9 mouse cellular contexts compared by ENCODE assay signal in genomic region chr5:122524854-122525237, GRCm38 (mm10). TPM values are rescaled to one million over a fixed set of nuclear protein-coding genes. Genes with fewer than 3 reads are reported as not detected.
A peak's percentile ranks its signal among the peaks of the same experiment; 100 is the strongest.
DNase-seq lines count a peak whose midpoint lies in the region; ATAC-seq and TF ChIP-seq lines count a peak whose summit lies in the region.
"Had no signal": no experiment of that assay in that cellular context is flagged by ENCODE, and none has a peak within 500 bp of the region (broad histone marks: within the 10 kb centered on the region; RNA-seq: fewer than 3 reads in every experiment).

No protein-coding gene starts in this region.

- H3K9me3 ChIP-seq in liver, embryonic 11.5 days (ENCODE audit: control insufficient read depth, low read length), result no peaks in the 10 kb centered on the region
- no peaks in the 10 kb centered on the region for H3K9me3 ChIP-seq in heart, embryonic 12.5 days (replicated peaks)
- H3K9me3 ChIP-seq in intestine, embryonic 16.5 days (ENCODE audit: control insufficient read depth, low read length), result no peaks in the 10 kb centered on the region
- no peaks in the 10 kb centered on the region for H3K9me3 ChIP-seq in limb, embryonic 10.5 days (replicated peaks)

- peak; percentile 73 for DNase-seq in liver, adult 2 months (ENCODE audit: extremely low read depth, low read depth, low spot score)
- DNase-seq in liver, embryonic 11.5 days (ENCODE audit: low spot score), result no peak
- no peak for DNase-seq in limb, embryonic 10.5 days (ENCODE audit: low spot score)
- DNase-seq in layer of hippocampus, adult 9-11 months, result no peak
- DNase-seq: lung, embryonic 14.5 days had no signal

- peak overlapping the region; percentile 49 for H3K9ac ChIP-seq in liver, adult 2 months (ENCODE audit: low read depth, low read length)
- H3K9ac ChIP-seq in liver, embryonic 11.5 days (ENCODE audit: low read depth, low read length), result no peak overlapping the region
- H3K9ac ChIP-seq in heart, embryonic 12.5 days, result peak overlapping the region; percentile 31; the same call in 1 of the 2 replicates
- peak overlapping the region; percentile 60 for H3K9ac ChIP-seq in intestine, embryonic 16.5 days (ENCODE audit: low read depth, low read length)
- H3K9ac ChIP-seq: lung, embryonic 14.5 days had no signal

- no peak for ATAC-seq in liver, embryonic 11.5 days (replicated peaks; ENCODE audit: low FRiP score)
- no peak for ATAC-seq in heart, embryonic 12.5 days (ENCODE audit: insufficient number of reproducible peaks, low FRiP score)
- ATAC-seq in intestine, embryonic 16.5 days, result peak; percentile 6; the same call in 1 of the 2 replicates
- ATAC-seq in cerebellum, adult (ENCODE audit: insufficient number of reproducible peaks, low FRiP score, low TSS enrichment), result no peak
- ATAC-seq: forebrain, embryonic 14.5 days had no signal

- no peak overlapping the region for H3K4me3 ChIP-seq in liver, adult 2 months (ENCODE audit: insufficient read depth, low read depth, low read length)
- no peak overlapping the region for H3K4me3 ChIP-seq in liver, embryonic 11.5 days (ENCODE audit: low read depth, low read length)
- H3K4me3 ChIP-seq in heart, embryonic 12.5 days, result no peak overlapping the region
- no peak overlapping the region for H3K4me3 ChIP-seq in intestine, embryonic 16.5 days (ENCODE audit: low read length)
- H3K4me3 ChIP-seq in limb, embryonic 10.5 days, result no peak overlapping the region

- no peak for TF ChIP-seq CTCF in liver, adult 2 months (IDR thresholded peaks at IDR 0.05; ENCODE audit: low read depth, low read length)

- no peaks in the 10 kb centered on the region for H3K27me3 ChIP-seq in liver, adult 2 months (ENCODE audit: control insufficient read depth, insufficient read depth, low read length)
- no peaks in the 10 kb centered on the region for H3K27me3 ChIP-seq in liver, embryonic 11.5 days (replicated peaks; ENCODE audit: control insufficient read depth, insufficient read depth, low read length)
- H3K27me3 ChIP-seq in heart, embryonic 12.5 days (replicated peaks), result no peaks in the 10 kb centered on the region
- no peaks in the 10 kb centered on the region for H3K27me3 ChIP-seq in intestine, embryonic 16.5 days (replicated peaks; ENCODE audit: control insufficient read depth, insufficient read depth, low read length)
- no peaks in the 10 kb centered on the region for H3K27me3 ChIP-seq in limb, embryonic 10.5 days (ENCODE audit: low read depth, poor library complexity, severe bottlenecking)

- no peaks in the 10 kb centered on the region for H3K36me3 ChIP-seq in liver, adult 2 months (ENCODE audit: control insufficient read depth, insufficient read depth, low read length)
- H3K36me3 ChIP-seq in liver, embryonic 11.5 days (ENCODE audit: control insufficient read depth, insufficient read depth, low read length), result no peaks in the 10 kb centered on the region
- H3K36me3 ChIP-seq in heart, embryonic 12.5 days, result no peaks in the 10 kb centered on the region
- H3K36me3 ChIP-seq in intestine, embryonic 16.5 days (ENCODE audit: control insufficient read depth, insufficient read depth, low read length), result no peaks in the 10 kb centered on the region
- peaks cover 9% of the 10 kb centered on the region for H3K36me3 ChIP-seq in limb, embryonic 10.5 days

- H3K79me2 ChIP-seq in liver, adult 2 months (ENCODE audit: control insufficient read depth, insufficient read depth, low read length), result no peaks in the 10 kb centered on the region

- no peak for TF ChIP-seq POLR2A in liver, adult 2 months (IDR thresholded peaks at IDR 0.05; ENCODE audit: extremely low read depth, insufficient read depth, low read length)

- H3K27ac ChIP-seq in liver, adult 2 months (replicated peaks; ENCODE audit: insufficient read depth, low read depth, low read length), result peak overlapping the region; percentile 83
- no peak overlapping the region for H3K27ac ChIP-seq in liver, embryonic 11.5 days (ENCODE audit: low read depth, low read length)
- H3K27ac ChIP-seq in heart, embryonic 12.5 days (ENCODE audit: poor library complexity, severe bottlenecking), result peak overlapping the region; percentile 76
- H3K27ac ChIP-seq in intestine, embryonic 16.5 days (ENCODE audit: low read length), result peak overlapping the region; percentile 71
- H3K27ac ChIP-seq in limb, embryonic 10.5 days, result peak overlapping the region; percentile 34; the same call in 1 of the 2 replicates

- WGBS in liver, adult 2 months, result 37% methylated on average over 4 of the region's 4 CpGs
- 74% methylated on average over 4 of the region's 4 CpGs for WGBS in liver, embryonic 11.5 days
- 69% methylated on average over 4 of the region's 4 CpGs for WGBS in heart, embryonic 12.5 days
- WGBS in intestine, embryonic 16.5 days, result 46% methylated on average over 4 of the region's 4 CpGs
- 83% methylated on average over 4 of the region's 4 CpGs for WGBS in limb, embryonic 10.5 days

- no peak overlapping the region for H3K4me2 ChIP-seq in liver, embryonic 11.5 days
- no peak overlapping the region for H3K4me2 ChIP-seq in heart, embryonic 12.5 days
- H3K4me2 ChIP-seq in intestine, embryonic 16.5 days (ENCODE audit: low read depth, low read length), result no peak overlapping the region
- H3K4me2 ChIP-seq: lung, embryonic 14.5 days had no signal

- H3K4me1 ChIP-seq in liver, adult 2 months (ENCODE audit: control insufficient read depth, insufficient read depth, low read length), result peaks cover 41% of the 10 kb centered on the region
- H3K4me1 ChIP-seq in liver, embryonic 11.5 days (replicated peaks; ENCODE audit: control insufficient read depth, insufficient read depth, low read length), result peaks cover 20% of the 10 kb centered on the region
- peaks cover 86% of the 10 kb centered on the region for H3K4me1 ChIP-seq in heart, embryonic 12.5 days (replicated peaks)
- H3K4me1 ChIP-seq in intestine, embryonic 16.5 days (ENCODE audit: control insufficient read depth, insufficient read depth, low read length), result peaks cover 64% of the 10 kb centered on the region
- H3K4me1 ChIP-seq in limb, embryonic 10.5 days, result peaks cover 46% of the 10 kb centered on the region

RNA-seq across cellular contexts. Expression of gene Atp2a2, which starts 22.8 kb away (rescaled TPM):
- 44.6 and 65.4 TPM in 2 replicates for total RNA-seq in liver, adult 2 months (2014; rRNA removed)
- polyA plus RNA-seq in liver, adult 2 months (2012; rRNA removed), result 46.0 and 50.5 TPM in 2 replicates
- polyA plus RNA-seq in liver, embryonic 11.5 days (2014; fragmentation: Nextera tagmentation; extraction: Ambion mirVana), result 45.2 and 46.8 TPM in 2 replicates
- polyA plus RNA-seq in heart, embryonic 12.5 days (2016; fragmentation: Nextera tagmentation; extraction: Ambion mirVana), result 414 and 424 TPM in 2 replicates
- polyA plus RNA-seq in intestine, embryonic 16.5 days (2015; fragmentation: Nextera tagmentation; extraction: Ambion mirVana), result 20.4 and 27.2 TPM in 2 replicates
- 39.0 and 42.9 TPM in 2 replicates for polyA plus RNA-seq in limb, embryonic 10.5 days (2016; fragmentation: Nextera tagmentation; extraction: Ambion mirVana)
